Mouse (Mus musculus) liver, embryonic 14.5 days (tissue): Measurements from ENCODE around the gene Rhbg. TPM values are rescaled to one million over a fixed set of nuclear protein-coding genes. Genes with fewer than 3 reads are reported as not detected.
"Not testable (repeated sequence)": the region's sequence is repeated elsewhere in the genome, so short reads cannot be mapped to it uniquely, and the experiment has no call there.

ENCODE experiments used
- ATAC-seq: fragments of 200-750 bp; cut with Nextera tagmentation; 2 replicates; pipeline ENCODE4 v1.8.0; 2017; ENCODE audit warnings: moderate number of reproducible peaks, mild to moderate bottlenecking, moderate library complexity; ENCODE audit not compliant: insufficient read depth
- DNase-seq, 3 experiments: peaks; one replicate each; pipeline ENCODE4 v3.0.0-alpha.2; 2012 to 2013; ENCODE audit warnings: low read depth in 3 of 3, low spot score in 3 of 3
- H3K27ac ChIP-seq: fragments of 300-500 bp; sonication (generic); 2 replicates; pipeline ENCODE4 v1.5.1; 2014; ENCODE audit warnings: moderate library complexity, mild to moderate bottlenecking, control low read depth, inconsistent platforms
- H3K27me3 ChIP-seq: fragments of 300-500 bp; sonication (generic); 2 replicates; pipeline ENCODE4 v1.6.1; 2014; ENCODE audit warnings: mild to moderate bottlenecking, low read length, moderate library complexity; ENCODE audit not compliant: control insufficient read depth, insufficient read depth
- H3K36me3 ChIP-seq: fragments of 300-500 bp; sonication (generic); replicated peaks from 2 replicates; pipeline ENCODE4 v1.6.1; 2014; ENCODE audit warnings: low read depth; ENCODE audit not compliant: control insufficient read depth, insufficient read depth
- H3K4me1 ChIP-seq, 2 experiments: fragments of 200-500 bp in 1 of 2; fragments of 300-500 bp in 1 of 2; sonication (generic) in 1 of 2; replicated peaks; 2 replicates each; pipeline ENCODE4 v1.6.1; 2012 to 2014; ENCODE audit warnings: antibody characterized with exemption in 1 of 2, inconsistent platforms in 1 of 2, low read length in 1 of 2; ENCODE audit not compliant: control insufficient read depth in 2 of 2, insufficient read depth in 2 of 2
- H3K4me2 ChIP-seq: fragments of 300-500 bp; sonication (generic); 2 replicates; pipeline ENCODE4 v1.6.1; 2014; ENCODE audit warnings: low read depth, mild to moderate bottlenecking, control low read depth, moderate library complexity
- H3K4me3 ChIP-seq, 2 experiments: fragments of 200-500 bp in 1 of 2; fragments of 300-500 bp in 1 of 2; sonication (generic) in 1 of 2; 2 replicates each; pipeline ENCODE4 v1.5.1; 2012 to 2014; ENCODE audit warnings: low read depth in 2 of 2, low read length in 2 of 2, mild to moderate bottlenecking in 2 of 2, control low read depth in 1 of 2, inconsistent platforms in 1 of 2, moderate library complexity in 1 of 2; ENCODE audit not compliant: insufficient read depth in 1 of 2
- H3K9ac ChIP-seq: fragments of 300-500 bp; sonication (generic); replicated peaks from 2 replicates; pipeline ENCODE4 v1.6.1; 2014; ENCODE audit warnings: mild to moderate bottlenecking, control low read depth, moderate library complexity
- H3K9me3 ChIP-seq: fragments of 300-500 bp; sonication (generic); 2 replicates; pipeline ENCODE4 v1.6.1; 2016; ENCODE audit warnings: low read length, mixed read lengths; ENCODE audit not compliant: control insufficient read depth
- CTCF ChIP-seq: IDR thresholded peaks from 2 replicates; pipeline ENCODE4 v1.5.1; 2016; ENCODE audit warnings: antibody characterized with exemption, low read depth, control low read depth
- EP300 ChIP-seq: IDR thresholded peaks from 2 replicates; pipeline ENCODE4 v1.6.1; 2016; ENCODE audit warnings: antibody characterized with exemption, low read depth
- WGBS: fragments of 180-500 bp; shearing (Covaris S2); extraction: QIAGEN DNeasy Blood & Tissue Kit; methylation state at CpG from one replicate; pipeline ENCODE4 v1.1.7; 2014; ENCODE audit not compliant: insufficient replicate concordance; 5-methylcytosine and 5-hydroxymethylcytosine counted together
- polyA plus RNA-seq, 2 experiments: library from polyadenylated mRNA; depleted of rRNA in 1 of 2; stranded (reverse) in 1 of 2; unstranded in 1 of 2; fragments of >200 nt; fragmentation: Nextera tagmentation in 1 of 2; extraction: Ambion mirVana in 1 of 2; gene quantifications; 2 replicates each; pipeline versions ENCODE4 v1.2.1 to v1.2.3; 2012 to 2014

Rhbg gene
- polyA plus RNA-seq, 2 experiments: 5.6 to 7.6 TPM

GRCm38 (mm10) chr3:88296110-88296560 is 41.6 kb upstream of the Rhbg start:
- H3K4me2 ChIP-seq: peak overlapping the region; percentile 96
- DNase-seq (peak in 2 of 3 experiments; percentile 24 to 43), ATAC-seq (no peak)
- H3K27ac ChIP-seq: peak overlapping the region; percentile 88
- no peaks in the 10 kb centered on the region for H3K9me3 ChIP-seq
- H3K36me3 ChIP-seq: peaks cover 14% of the 10 kb centered on the region
- H3K4me1 ChIP-seq: peaks cover 14 to 24% of the 10 kb centered on the region in 2 experiments
- no peaks in the 10 kb centered on the region for H3K27me3 ChIP-seq
- TF ChIP-seq EP300: no peak
- TF ChIP-seq CTCF: no peak
- H3K4me3 ChIP-seq: peak overlapping the region; percentile 71 to 72
- under 1% methylated on average over 12 of the region's 12 CpGs for WGBS
- H3K9ac ChIP-seq: peak overlapping the region; percentile 76

- Histone ChIP-seq H3K4me1 (peaks cover 14 to 24% of the 10 kb centered on the region in 2 experiments), H3K9ac (peak overlapping the region; percentile 76; the same call in 1 of the 2 replicates), H3K4me3 (peak overlapping the region; percentile 26 to 71; a peak in 2 of 4 replicates), H3K4me2 (peak overlapping the region; percentile 96)
- not testable (repeated sequence) for H3K9me3 ChIP-seq, H3K27ac ChIP-seq, ATAC-seq, H3K36me3 ChIP-seq, DNase-seq, H3K27me3 ChIP-seq
- 52% methylated on average over 1 of the region's 1 CpGs for WGBS
Observed at GRCm38 (mm10) chr3:88295272-88295671, 40.8 kb upstream of the Rhbg start.

GRCm38 (mm10) chr3:88291970-88292369 is 37.5 kb upstream of the Rhbg start:
- TF ChIP-seq CTCF (peak; percentile 77), EP300 (no peak)
- ATAC-seq: no peak
- H3K36me3 ChIP-seq: no peaks in the 10 kb centered on the region
- H3K4me1 ChIP-seq: peaks cover 3 to 6% of the 10 kb centered on the region in 2 experiments
- no peak overlapping the region for H3K4me3 ChIP-seq
- H3K27me3 ChIP-seq: no peaks in the 10 kb centered on the region
- WGBS: 36% methylated on average over 4 of the region's 4 CpGs
- no peaks in the 10 kb centered on the region for H3K9me3 ChIP-seq
- DNase-seq: no peak
- no peak overlapping the region for H3K27ac ChIP-seq
- no peak overlapping the region for H3K4me2 ChIP-seq
- no peak overlapping the region for H3K9ac ChIP-seq

DNA sequence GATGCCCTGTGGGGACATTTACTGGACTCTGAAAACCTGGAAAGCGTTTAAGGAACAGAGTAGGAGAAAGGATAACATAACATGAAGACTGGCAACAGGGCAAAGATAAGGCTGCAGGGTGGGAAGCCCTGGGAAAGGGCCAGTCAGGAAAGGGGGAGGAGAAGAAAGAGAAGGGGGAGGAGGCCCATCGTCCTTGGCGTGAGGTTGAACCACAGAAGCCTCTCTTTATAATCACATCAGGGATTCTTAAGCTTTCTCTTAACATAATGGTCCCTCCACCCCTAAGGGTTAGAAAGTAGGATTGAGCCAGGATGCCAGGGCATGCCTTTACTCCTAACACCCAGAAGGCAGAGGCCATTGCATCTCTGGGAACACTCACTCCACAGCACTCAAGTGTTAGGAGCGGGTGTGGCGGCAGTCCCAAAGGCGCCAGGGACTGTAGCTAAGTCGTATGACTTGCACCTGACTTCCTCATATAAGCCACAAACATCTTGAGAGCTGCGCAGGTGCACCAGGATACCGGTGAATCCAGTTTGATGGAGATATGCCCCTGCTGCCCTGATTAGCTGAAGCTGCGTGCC is 33.7 kb upstream of the Rhbg start:
- H3K27me3 ChIP-seq, ATAC-seq, H3K4me1 ChIP-seq, H3K27ac ChIP-seq, H3K36me3 ChIP-seq, H3K9me3 ChIP-seq, H3K4me3 ChIP-seq, H3K9ac ChIP-seq, H3K4me2 ChIP-seq, DNase-seq: not testable (repeated sequence)
- 61% methylated on average over 8 of the region's 10 CpGs for WGBS

DNA sequence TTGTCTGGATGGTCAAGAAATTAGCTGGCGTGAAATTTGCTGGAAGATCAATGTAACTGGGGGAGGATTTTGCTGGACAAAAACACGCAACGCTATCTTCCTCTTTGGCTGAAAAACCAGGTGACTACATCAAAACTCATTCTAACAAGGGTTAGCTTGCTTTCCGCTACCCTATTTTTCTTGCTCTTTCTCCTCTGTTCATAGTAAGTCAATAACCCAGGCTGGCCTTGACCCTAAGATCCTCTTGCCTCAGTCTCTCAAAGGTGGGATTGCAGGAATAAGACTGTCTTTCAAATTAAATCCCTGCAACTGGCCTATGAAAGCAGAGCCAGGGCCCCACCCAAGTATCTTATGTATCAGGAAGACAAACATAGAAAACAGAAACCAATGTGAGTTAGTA is 32.6 kb upstream of the Rhbg start, which contains the start of gene Gm38392:
TSS of gene Gm38392 (minus strand) at position 101 of the 400 bp plus-strand sequence.
- no peak for TF ChIP-seq CTCF
- no peak for TF ChIP-seq EP300
- Histone ChIP-seq H3K9me3 (no peaks in the 10 kb centered on the region), H3K36me3 (no peaks in the 10 kb centered on the region), H3K4me2 (no peak within 1 kb of the TSS), H3K4me1 (no peaks in the 10 kb centered on the region), H3K27ac (no peak within 1 kb of the TSS), H3K27me3 (no peaks in the 10 kb centered on the region), H3K4me3 (no peak within 1 kb of the TSS), H3K9ac (no peak within 1 kb of the TSS)
- 86% methylated on average over 4 of the region's 4 CpGs for whole genome bisulfite sequencing
- no peak for DNase-seq
- ATAC-seq: no peak

DNA sequence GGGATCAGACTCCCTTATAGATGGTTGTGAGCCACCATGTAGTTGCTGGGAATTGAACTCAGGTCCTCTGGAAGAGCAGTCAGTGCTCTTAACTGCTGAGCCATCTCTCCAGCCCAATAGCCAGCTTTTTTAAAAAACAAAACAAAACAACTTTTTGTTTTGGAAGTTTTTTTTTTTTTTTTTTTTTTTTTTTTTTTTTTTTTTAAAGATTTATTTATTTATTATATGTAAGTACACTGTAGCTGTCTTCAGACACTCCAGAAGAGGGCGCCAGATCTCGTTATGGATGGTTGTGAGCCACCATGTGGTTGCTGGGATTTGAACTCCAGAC is 31.0 kb upstream of the Rhbg start:
- not testable (repeated sequence) for H3K4me2 ChIP-seq, H3K9ac ChIP-seq, H3K4me3 ChIP-seq, H3K27ac ChIP-seq, DNase-seq, H3K36me3 ChIP-seq, ATAC-seq, H3K27me3 ChIP-seq, H3K9me3 ChIP-seq, H3K4me1 ChIP-seq
- WGBS: no CpG with 5 or more reads among the region's 2 CpGs

DNA sequence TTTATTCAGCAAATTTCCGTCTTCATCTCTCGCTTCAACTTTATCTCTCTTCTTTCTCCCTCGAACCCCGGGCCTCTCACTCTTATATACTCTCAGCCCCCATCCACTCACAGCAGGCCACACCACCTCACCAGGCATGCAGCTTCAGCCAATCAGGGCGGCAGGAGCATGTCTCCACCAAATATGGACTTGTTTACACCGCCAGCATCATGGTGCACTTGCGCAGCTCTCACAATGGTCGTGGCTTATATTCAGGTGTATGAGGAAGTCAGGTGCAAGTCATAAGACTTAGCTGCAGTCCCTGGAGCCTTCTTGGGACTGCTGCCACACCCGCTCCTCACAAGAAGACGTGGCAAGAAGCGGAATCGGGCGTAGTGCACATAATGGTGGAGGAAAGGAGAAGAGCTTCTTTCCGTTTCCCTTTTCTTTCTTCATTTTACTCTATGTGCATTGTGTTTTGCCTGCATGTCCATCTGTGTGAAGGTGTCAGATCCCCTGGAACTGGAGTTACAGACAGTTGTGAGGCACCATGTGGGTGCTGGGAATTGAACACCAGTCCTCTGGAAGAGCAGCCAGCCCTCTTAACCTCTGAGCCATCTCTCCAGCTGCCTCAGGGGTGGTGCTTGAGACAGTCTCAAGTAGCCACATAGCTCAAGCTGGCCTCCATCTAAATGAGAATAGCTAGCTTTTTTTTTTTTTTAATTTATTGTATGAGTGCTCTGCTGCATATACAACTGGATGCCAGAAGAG is 30.5 kb upstream of the Rhbg start:
- H3K27me3 ChIP-seq, ATAC-seq, H3K4me1 ChIP-seq, H3K27ac ChIP-seq, H3K9me3 ChIP-seq, H3K9ac ChIP-seq, DNase-seq, H3K36me3 ChIP-seq, H3K4me3 ChIP-seq, H3K4me2 ChIP-seq: not testable (repeated sequence)
- WGBS: 76% methylated on average over 14 of the region's 14 CpGs
